Mouse (Mus musculus) small intestine, adult 2 months (tissue): ENCODE results near the gene Tmem63a. TPM values are rescaled to one million over a fixed set of nuclear protein-coding genes. Genes with fewer than 3 reads are reported as not detected.

Source experiments
- H3K27ac ChIP-seq: fragments of 200-500 bp; 2 replicates; pipeline ENCODE4 v1.5.1; 2012; ENCODE audit warnings: low read depth, low read length, control low read depth, inconsistent platforms; ENCODE audit not compliant: insufficient read depth
- H3K27me3 ChIP-seq: fragments of 200-500 bp; 2 replicates; pipeline ENCODE4 v1.6.1; 2012; ENCODE audit warnings: mild to moderate bottlenecking, moderate library complexity, low read length, inconsistent platforms; ENCODE audit not compliant: control insufficient read depth, insufficient read depth
- H3K36me3 ChIP-seq: fragments of 200-500 bp; 2 replicates; pipeline ENCODE4 v1.6.1; 2012; ENCODE audit warnings: mild to moderate bottlenecking, low read length, control low read depth, inconsistent platforms; ENCODE audit not compliant: control insufficient read depth, insufficient read depth
- H3K4me1 ChIP-seq: fragments of 200-500 bp; 2 replicates; pipeline ENCODE4 v1.6.1; 2012; ENCODE audit warnings: low read length, inconsistent platforms, mixed read lengths; ENCODE audit not compliant: control insufficient read depth, insufficient read depth, insufficient read length
- H3K4me3 ChIP-seq: fragments of 200-500 bp; 2 replicates; pipeline ENCODE4 v1.5.1; 2012; ENCODE audit warnings: low read depth, mild to moderate bottlenecking, control low read depth, inconsistent platforms, low read length, moderate library complexity
- CTCF ChIP-seq: fragments of 200-500 bp; IDR thresholded peaks from 2 replicates; pipeline ENCODE4 v1.5.1; 2012; ENCODE audit warnings: low read depth, mild to moderate bottlenecking, control low read depth, inconsistent platforms, low read length, moderate library complexity, mixed read lengths; ENCODE audit not compliant: insufficient replicate concordance, insufficient read length; ENCODE audit errors: extremely low read depth
- POLR2A ChIP-seq: fragments of 200-500 bp; IDR thresholded peaks from 2 replicates; pipeline ENCODE4 v1.6.1; 2012; ENCODE audit warnings: low read depth, mild to moderate bottlenecking, control low read depth, inconsistent platforms, low read length, moderate library complexity
- WGBS: fragments of 180-500 bp; shearing (Covaris S2); methylation state at CpG from one replicate; pipeline ENCODE4 v1.1.7; 2018; 5-methylcytosine and 5-hydroxymethylcytosine counted together
- polyA plus RNA-seq: library from polyadenylated mRNA; depleted of rRNA; stranded (reverse); fragments of >200 nt; gene quantifications from 2 replicates; pipeline ENCODE4 v1.2.3, GENCODE M21; 2012

Tmem63a gene
- polyA plus RNA-seq, 1 experiment = 23.5 TPM

DNA sequence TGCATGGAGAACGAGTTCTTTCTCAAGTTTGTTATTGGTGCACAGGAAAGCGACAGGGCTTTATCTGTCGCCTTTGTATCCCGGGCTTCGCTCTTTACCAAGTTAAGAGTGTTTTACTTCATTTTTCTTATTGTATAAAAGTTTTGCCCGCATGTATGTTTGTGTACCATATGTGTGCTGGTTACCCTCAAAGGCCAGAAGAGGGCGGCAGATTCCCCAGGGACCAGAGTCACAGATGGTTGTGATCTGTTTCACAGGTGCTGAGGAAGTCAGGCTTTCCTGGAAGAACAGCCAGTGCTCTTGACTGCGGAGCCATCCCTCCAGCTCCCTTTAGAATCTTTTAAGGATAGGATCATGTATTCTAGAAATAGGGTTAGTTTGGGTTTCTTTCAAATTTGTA lies 44.6 kb downstream of the Tmem63a start:
- no peak overlapping the region for H3K4me3 ChIP-seq
- H3K36me3 ChIP-seq = no peaks in the 10 kb centered on the region
- peaks cover 2% of the 10 kb centered on the region; the same call in 1 of the 2 replicates for H3K4me1 ChIP-seq
- no peak overlapping the region for H3K27ac ChIP-seq
- TF ChIP-seq CTCF = no peak
- no peak for TF ChIP-seq POLR2A
- H3K27me3 ChIP-seq = no peaks in the 10 kb centered on the region
- whole genome bisulfite sequencing = 93% methylated on average over 8 of the region's 8 CpGs

DNA sequence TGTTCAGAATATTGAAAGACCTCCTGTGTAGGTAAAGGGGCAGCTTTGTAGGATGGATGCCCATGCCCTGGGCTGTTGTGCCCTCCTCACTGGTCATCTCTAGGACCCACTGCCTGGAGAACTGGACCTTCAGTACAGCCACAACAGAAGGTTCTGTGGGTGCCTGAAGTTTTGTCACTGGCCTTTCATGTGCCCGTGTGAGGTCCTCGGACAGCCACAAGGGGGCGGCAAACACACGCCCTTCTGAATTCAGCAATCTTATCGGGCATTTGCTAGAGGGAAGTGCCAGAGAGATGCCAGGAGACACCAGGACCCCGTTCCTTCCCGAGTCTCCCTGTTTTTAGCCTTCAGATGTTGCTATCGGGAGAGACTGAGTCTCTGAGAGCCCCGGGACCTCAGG lies 45.6 kb downstream of the Tmem63a start:
- whole genome bisulfite sequencing = 2% methylated on average over 9 of the region's 9 CpGs
- H3K27ac ChIP-seq = no peak overlapping the region
- TF ChIP-seq CTCF (peak; percentile 96), POLR2A (no peak)

DNA sequence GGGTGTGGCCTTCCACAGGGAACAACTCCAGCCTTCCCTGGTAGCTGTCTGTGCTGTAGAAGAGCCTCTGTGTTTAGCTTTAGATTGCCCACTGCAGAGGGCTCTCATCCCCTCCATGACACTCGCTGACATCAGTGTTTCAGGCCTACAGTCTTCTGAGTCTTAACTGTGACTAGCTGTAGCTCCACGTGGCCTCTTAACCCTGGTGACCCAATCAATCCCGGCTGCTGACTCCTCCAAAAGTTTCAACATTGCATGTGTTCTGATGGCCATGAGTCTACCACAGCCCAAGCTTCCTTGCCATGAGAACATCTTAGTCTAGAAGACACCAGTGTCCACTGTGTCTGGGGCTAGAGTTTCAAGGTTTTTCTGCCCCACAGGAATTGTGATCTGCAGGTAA lies 48.5 kb downstream of the Tmem63a start:
- 62% methylated on average over 3 of the region's 3 CpGs for WGBS
- H3K27me3 ChIP-seq = no peaks in the 10 kb centered on the region
- H3K4me3 ChIP-seq = no peak overlapping the region
- TF ChIP-seq POLR2A (no peak), CTCF (no peak)
- 0 out of 2 replicates have a peak, but pooled peaks cover 5% of the 10 kb centered on the region for H3K36me3 ChIP-seq
- H3K4me1 ChIP-seq = no peaks in the 10 kb centered on the region
- no peak overlapping the region for H3K27ac ChIP-seq

More for the DNA sequence above, 45.6 kb downstream of the Tmem63a start:
- Histone ChIP-seq H3K4me1 (no peaks in the 10 kb centered on the region), H3K27me3 (no peaks in the 10 kb centered on the region), H3K36me3 (no peaks in the 10 kb centered on the region), H3K4me3 (no peak overlapping the region)

DNA sequence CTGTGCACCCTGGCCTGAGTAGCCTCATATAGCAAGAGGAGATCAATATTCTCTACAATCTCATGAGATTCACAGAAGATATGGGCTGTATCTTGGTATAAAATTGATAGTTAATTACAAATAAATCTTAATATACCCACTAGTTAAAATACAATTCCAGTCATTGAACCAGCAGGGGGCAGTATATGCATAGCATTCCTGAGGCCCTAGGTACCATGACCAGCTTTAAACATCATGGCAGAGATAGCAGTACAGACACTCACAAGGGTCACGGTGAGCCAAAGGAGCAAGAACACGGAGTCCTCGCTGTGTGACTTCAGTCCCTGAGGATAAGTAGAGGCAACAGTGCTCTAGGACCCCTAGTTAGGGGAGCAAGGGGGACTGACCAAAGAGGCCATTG lies 50.0 kb downstream of the Tmem63a start:
- WGBS = 42% methylated on average over 3 of the region's 3 CpGs
- no peaks in the 10 kb centered on the region for H3K27me3 ChIP-seq
- H3K36me3 ChIP-seq = 0 out of 2 replicates have a peak, but pooled peaks cover 5% of the 10 kb centered on the region
- TF ChIP-seq POLR2A (no peak), CTCF (0 out of 2 replicates have a peak, but pooled peaks have one; percentile 39)
- no peak overlapping the region for H3K27ac ChIP-seq
- H3K4me3 ChIP-seq = no peak overlapping the region
- no peaks in the 10 kb centered on the region for H3K4me1 ChIP-seq

DNA sequence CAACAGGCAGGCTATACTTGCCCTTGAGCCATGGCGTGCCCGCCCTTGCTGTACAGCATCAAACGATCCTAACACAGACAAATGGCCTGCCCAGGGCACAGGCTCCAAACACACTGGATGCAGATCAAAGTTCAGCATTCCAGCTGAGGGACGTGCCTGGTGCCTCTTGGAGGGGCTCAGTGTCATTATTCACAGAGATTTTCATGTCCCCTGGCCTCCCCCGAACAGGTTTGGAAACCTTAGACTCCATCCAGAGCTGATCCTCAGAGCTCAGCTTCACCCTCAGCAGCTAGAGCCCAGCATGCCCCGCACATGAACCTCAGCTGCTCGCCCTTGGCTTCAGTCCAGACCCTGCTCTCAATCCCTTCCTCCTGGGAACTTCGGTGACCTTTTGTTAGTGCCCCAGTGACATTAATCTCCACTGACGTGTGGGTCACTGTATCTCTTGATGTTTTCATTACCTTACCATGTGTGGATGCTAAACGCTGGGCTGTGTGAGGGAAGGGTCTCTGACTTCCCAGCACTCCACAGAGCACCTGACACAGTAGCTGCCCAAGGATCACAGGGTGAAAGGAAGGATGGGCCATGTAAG lies 58.5 kb downstream of the Tmem63a start:
- 20% methylated on average over 10 of the region's 10 CpGs for WGBS
- H3K4me3 ChIP-seq = no peak overlapping the region
- no peaks in the 10 kb centered on the region for H3K27me3 ChIP-seq
- no peak overlapping the region for H3K27ac ChIP-seq
- H3K36me3 ChIP-seq = 0 out of 2 replicates have a peak, but pooled peaks cover 1% of the 10 kb centered on the region
- no peak for TF ChIP-seq POLR2A
- no peak for TF ChIP-seq CTCF
- H3K4me1 ChIP-seq = peaks cover 7% of the 10 kb centered on the region; the same call in 1 of the 2 replicates

DNA sequence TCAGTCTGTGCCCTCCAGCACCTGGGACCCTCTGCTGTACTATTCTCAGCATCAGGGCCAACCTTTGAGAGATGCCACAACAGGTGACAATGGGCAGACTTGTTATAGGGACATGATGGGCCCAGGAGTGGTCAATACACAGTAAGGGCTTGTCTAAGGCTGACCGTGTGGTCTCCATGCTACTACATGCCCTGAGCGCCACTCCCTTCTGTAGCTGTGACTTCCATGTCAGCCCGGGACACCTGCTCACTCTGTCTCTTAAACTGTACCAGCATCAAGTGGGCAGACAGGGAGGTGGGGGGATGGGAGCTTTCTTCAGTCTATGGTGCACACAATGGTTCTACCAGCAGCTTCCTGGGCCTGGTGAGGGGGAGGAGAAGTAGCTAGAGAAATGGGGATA lies 59.1 kb downstream of the Tmem63a start:
- no peaks in the 10 kb centered on the region for H3K27me3 ChIP-seq
- no peaks in the 10 kb centered on the region for H3K36me3 ChIP-seq
- peaks cover 7% of the 10 kb centered on the region; the same call in 1 of the 2 replicates for H3K4me1 ChIP-seq
- WGBS = 74% methylated on average over 3 of the region's 3 CpGs
- H3K4me3 ChIP-seq = no peak overlapping the region
- no peak for TF ChIP-seq POLR2A
- TF ChIP-seq CTCF = no peak
- H3K27ac ChIP-seq = no peak overlapping the region

DNA sequence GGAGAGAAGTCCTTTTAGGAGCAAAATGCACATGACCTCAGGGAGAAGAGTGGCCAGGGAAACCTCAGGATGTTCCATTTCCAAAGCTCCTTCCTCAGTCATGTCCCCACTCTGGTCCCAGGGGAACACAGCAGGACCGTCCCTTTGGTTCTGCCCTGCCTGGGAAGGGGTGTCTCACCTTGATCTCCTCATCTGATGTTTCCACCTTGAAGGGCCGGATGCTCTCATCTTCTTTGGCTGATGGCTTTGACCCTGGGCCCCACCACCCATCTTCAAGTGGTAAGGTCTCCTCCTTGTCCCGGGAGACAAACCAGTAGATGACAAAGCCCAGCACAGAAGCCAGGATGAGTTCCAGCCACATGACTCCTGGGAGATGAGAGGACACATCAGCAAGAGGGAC lies 59.5 kb downstream of the Tmem63a start:
- Histone ChIP-seq H3K4me1 (peaks cover 7% of the 10 kb centered on the region; the same call in 1 of the 2 replicates), H3K27ac (no peak overlapping the region), H3K36me3 (no peaks in the 10 kb centered on the region), H3K27me3 (no peaks in the 10 kb centered on the region), H3K4me3 (no peak overlapping the region)
- no peak for TF ChIP-seq POLR2A
- TF ChIP-seq CTCF = no peak
- WGBS = 94% methylated on average over 3 of the region's 3 CpGs
